Mouse (Mus musculus): Measurements from ENCODE around the gene Kifc5b. TPM values are rescaled to one million over a fixed set of nuclear protein-coding genes. Genes with fewer than 3 reads are reported as not detected.

Kifc5b gene
- total RNA-seq, 2 experiments from 2014 or later: 4.0 to 5.8 TPM

DNA sequence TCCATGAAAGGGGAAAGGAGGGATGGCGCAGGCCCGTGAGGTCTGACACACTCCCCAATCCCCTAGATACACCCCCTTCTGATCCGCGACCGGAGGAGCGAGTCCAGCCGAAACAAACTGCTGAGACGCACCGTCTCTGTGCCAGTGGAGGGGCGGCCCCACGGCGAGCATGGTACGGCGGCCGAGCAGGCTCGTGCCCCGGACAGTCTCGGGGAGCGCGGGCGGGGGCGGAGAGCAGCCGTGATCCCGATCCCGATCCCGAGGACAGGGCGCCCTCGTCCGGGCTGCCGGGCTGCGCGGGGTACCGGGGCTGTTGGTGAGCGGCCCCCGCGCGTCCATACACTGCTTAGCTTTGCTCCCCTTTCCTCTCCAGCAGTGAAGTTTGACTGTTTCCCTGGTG, 29.7 kb downstream of the Kifc5b start:
- peak; percentile 70 to 80 for DNase-seq (ENCODE audit: low spot score in 2 of 2)

DNA sequence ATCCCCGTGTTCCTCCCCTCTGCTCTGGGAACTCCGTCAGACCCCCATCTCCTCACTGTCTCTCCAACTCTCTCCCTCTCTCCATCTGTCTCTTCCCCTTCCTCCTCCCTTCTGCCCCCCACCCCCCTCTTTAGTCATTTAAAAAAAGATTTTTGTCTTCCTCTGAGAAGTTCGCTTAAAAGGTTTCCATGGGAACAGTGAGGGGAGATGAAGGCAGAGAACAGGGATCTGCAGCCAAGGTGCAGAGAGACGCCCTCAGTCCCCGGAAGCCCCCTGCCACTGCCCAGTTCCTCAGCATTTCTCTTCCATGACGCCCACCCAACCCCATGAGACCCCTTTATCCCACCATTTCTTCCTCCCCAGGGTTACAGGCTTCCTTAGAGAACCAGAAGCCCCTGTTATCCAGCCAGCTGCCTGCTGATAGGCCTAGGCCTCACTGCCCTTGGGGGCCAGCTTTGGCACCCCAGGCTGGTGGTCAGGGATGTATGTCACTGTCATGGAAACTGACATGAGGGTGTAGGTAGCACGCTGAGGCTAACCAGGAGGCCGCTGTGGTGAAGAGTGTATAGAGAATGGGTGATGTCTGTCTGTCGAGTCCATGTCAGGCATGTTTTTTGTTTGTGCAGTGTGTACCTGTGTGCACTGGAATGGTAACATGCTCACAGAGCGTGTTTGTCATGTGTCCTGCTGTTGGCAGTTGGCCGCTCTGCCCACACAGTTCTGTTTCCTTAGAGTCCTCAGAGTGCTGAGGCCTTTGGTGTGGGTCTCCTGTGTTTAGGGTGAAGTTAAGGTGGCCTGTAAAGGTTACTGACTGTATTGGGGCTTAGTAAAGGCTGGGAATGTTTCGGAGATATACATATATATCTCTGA, 30.6 kb downstream of the Kifc5b start:
- DNase-seq (ENCODE audit: low spot score in 2 of 2): peak in 1 of 2 experiments; percentile 48

DNA sequence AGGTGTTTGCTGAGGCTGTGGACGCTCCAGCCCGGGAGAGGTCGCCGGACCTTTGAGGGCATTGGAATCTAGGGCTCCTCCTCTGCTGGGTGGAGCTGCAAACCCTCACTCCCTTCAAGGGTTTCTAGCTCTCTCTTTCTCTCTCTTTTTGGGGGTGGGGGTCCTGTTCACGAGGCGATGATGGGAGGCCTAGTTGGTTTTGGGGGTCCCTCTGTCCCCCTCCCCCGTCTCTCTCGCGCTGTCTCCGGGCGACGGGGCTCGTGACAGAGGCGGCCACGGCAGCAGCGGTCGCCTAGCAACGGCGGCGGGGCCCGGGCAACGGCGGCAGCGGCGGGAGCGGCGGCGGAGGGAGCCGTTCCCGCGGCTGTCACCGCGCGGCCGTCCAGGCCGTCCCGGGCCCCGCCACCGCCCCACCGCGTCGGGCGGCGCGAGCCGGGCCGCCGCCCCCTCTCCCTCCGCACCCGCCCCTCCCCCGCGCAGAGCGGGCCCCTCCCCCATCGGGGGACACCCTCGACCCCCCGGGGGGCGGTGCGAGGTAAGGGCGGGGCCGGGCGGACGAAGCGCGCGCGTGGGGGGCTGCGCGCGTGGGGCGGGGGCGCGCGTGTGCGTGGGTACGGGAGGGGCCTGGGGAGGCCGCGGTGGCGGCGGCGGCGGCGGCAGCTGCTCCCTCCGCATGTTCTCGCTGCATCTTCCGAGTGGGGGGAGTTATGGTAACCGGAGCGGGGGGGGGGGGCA, 31.6 kb downstream of the Kifc5b start:
- peak; percentile 70 to 78 for DNase-seq (ENCODE audit: low spot score in 2 of 2)

DNA sequence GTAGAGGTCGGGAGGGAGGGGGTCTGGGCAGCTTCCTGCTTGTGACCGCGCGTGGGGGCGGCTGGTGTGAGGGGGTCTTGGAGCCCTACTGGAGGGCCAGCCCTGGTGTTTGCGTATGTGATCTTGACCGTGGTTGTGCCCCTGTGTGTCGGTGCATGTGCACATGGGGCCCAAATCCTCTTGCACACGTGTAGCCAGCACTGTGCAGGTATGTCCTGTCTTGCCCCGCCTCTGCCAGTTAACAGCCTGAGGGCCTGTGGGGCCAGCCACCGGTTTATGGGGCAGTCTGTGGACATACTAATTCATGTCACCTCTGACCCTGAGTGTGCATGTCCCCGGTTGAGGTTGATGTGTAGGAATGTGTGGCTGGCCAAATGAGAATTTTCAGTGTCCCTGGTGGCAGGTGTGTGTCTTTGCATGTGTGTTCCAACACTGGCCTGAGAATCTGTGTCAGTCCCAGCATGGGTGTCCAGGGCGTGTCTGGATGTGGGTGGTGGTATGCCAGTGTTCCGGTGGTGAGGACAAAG, 32.2 kb downstream of the Kifc5b start:
- DNase-seq (ENCODE audit: low spot score in 2 of 2): no peak

DNA sequence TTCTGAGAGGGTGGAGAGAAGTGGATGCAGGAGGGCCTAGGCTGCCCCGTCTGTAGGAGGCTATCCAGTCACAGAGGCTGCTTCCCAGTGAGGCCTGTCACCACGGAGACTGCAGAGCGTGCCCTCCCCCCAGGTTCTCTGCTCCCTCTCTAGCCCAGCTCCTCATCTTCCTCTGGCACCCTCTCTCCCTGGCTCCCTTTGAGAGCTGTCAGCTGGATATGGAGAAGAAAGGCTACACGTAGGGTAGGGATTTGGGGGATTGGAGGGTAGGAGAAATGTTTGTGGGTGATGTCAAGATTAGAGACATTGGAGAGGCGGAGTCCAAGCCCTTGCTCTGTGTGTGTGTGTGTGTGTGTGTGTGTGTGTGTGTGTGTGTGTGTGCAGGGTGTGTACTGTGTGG, 33.0 kb downstream of the Kifc5b start:
- DNase-seq (ENCODE audit: low spot score in 2 of 2): peak in 1 of 2 experiments; percentile 48

DNA sequence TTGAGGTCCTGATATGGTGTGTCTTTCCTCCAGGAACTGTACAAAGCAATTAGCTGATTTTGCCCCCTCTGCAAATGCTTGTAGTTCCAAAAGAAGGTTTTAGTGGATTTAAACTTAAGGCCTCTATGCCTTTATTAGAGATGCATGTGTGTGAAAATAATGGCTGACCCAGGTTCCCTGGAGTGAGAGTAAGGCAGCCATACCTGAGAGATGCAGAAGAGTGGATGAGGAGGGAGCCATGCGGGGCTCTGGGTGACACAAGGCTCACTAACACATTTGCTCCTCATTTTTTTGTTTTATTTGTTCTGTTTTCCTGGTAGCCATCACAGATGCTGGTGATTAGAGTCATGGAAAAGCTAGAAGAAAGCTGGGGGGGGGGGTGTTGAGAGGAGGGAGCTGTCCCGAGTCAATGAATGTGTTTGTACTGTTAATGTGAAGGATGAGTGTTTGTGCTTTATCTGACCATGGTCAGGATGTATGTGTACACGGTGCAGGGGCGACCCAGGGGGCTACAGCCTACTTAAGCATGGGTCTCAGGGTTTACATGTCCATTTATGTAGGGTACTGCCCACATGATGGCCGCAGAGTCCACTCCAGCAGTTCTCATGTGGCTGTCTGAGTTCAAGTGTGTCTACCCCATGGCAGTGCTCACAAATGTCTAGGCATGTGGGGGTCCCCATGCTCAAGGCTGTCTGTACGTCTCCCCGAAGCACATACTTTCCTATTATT, 33.8 kb downstream of the Kifc5b start:
- no peak for DNase-seq (ENCODE audit: low spot score in 2 of 2)

DNA sequence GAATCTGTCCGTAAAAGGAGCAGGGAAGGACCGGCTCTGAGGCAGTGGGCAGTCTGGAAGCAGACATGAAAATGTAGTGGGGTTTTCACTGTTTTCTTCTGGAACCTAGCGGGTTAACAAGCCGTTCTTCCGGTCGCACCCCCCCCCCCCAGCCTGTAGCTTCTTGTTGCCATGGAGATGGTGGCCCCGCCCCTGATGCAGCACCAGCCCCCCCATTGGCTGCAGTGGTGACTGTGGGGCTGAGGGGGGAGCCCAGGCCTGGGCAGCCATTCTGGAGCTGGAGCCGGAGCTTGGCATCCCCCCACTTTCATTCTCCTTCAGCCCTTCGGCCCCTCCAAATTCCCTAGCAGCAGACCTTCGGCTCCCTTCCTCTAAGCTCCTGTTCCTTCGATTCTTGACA, 34.5 kb downstream of the Kifc5b start:
- DNase-seq (ENCODE audit: low spot score in 2 of 2): peak; percentile 85 to 87

DNA sequence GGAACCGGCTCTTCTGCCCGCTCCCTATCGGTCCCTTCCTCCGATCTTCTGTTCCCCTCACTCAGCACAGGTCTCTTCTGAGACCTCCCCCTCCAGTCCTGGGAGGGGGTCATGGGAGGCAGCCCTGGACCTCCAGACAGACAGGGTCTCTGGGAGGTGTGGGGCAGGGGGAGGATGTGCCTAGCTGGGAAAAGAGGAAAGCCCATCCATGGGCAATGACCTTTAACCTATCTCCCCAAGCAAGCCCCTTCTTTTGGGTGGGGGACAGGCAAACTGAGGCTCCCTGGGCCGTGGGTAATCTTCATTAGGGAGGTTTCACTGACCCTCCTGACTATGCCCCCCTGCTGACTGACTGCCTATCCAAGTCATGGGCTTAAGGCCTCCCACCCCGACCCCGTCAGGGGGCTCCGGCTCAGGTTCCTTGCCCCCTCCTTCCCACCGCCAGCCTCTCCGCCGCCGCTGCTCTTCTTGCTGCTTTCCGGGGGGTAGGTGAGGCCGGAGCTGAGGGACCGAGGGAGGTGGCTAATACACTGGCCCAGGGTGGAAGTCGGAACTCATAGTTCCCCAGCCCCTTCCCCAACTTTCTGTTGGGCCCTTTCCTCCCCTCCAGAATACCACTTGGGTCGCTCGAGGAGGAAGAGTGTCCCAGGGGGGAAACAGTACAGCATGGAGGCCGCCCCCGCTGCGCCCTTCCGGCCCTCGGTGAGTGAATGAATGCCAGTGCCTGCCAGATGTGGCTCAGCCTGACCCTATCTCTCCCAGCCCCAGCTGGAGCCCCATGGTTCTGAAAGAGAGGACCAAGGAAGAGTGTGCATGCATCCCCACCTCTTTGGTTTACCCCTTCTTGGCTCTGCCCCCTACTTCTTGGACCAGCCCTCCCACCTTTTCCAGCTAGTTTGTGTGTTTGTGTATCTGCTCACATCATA, 35.3 kb downstream of the Kifc5b start:
- no peak for DNase-seq (ENCODE audit: low spot score in 2 of 2)

DNA sequence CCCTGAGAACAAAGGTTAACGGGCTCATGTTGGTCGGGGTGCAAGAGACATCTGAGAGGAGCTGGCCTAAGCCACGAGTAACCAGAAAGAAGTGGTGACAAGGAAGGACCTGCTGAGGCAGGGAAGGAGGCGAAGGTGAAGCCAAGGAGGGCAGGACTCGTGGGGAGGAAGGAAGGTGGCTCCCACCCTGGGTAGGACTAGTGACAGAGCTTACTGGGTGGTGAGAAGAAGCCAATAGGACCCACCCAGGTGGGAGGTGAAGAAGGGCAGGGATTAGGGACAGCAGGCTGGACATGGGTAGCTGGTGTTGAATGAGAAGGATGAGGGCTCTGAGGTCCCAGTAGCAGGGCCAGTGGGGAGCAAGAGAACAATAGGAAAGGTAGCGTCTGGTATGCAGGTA, 36.3 kb downstream of the Kifc5b start:
- DNase-seq (ENCODE audit: low spot score in 2 of 2): no peak

DNA sequence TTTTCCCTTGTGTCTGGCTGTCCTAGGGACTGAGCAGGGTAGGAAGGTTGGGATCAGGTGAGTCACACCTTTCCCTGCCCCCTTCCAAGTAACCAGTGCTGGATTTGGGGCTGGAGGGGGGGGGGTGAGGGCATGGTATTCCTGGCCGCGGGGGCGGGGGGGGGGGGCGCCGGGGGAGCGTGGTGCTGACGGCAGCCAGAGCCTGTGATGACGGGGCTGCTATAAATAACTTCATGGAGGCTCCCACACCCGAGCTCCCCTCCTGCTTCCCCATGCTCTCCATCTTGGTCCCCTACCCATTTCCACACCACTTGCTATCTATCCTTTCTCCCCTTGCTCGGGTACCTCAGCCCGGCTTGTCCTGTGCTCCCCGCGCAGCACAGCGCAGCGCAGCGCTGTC, 36.8 kb downstream of the Kifc5b start:
- no peak for DNase-seq (ENCODE audit: low spot score in 2 of 2)

DNA sequence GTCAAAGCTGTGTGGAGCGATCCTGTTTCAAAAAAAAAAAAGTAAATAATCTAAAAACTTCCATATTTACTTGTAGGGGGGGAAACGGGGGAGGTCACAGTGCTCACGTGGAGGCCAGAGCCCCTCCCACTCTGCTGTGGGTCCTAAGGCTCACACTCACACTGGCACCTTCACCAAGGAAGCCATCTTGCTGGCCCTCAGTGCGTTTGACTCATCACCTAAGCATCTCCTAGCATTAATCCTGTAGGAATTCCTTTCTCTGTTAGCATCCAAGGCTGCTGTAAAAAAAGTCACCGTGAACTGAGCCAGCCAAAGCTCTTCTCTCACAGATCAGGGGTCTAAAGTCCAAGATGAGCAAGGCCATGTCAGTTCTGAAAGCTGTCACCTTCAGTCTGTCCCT, 39.4 kb downstream of the Kifc5b start:
- no peak for DNase-seq (ENCODE audit: low spot score in 2 of 2)

DNA sequence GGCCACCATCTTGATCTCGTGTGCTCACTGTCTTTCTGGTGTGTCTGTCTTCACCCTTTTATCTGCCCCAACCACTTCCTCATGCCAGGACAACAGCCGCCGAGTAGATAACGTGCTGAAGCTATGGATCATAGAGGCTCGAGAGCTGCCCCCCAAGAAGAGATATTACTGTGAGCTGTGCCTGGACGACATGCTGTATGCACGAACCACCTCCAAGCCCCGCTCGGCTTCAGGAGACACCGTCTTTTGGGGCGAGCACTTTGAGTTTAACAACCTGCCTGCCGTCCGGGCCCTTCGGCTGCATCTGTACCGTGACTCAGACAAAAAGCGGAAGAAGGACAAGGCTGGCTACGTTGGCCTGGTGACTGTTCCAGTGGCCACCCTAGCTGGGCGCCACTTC, 40.0 kb downstream of the Kifc5b start:
- DNase-seq (ENCODE audit: low spot score in 2 of 2): no peak

DNA sequence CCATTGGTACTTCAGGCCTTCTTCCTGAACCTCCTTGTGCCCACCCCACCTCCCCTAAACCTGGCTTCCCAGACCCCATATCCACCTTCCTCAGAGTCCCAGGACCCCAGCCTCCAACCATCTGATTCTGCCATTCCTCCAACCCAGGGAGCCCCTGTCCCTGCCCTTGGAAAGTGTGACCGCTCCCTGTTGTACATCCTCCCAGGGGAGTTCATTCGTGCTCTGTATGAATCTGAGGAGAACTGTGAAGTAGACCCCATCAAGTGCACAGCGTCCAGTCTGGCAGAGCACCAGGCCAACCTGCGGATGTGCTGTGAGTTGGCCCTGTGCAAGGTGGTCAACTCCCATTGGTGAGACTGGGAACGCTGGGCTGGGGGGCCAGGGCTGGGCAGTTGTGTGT, 41.0 kb downstream of the Kifc5b start:
- no peak for DNase-seq (ENCODE audit: low spot score in 2 of 2)

DNA sequence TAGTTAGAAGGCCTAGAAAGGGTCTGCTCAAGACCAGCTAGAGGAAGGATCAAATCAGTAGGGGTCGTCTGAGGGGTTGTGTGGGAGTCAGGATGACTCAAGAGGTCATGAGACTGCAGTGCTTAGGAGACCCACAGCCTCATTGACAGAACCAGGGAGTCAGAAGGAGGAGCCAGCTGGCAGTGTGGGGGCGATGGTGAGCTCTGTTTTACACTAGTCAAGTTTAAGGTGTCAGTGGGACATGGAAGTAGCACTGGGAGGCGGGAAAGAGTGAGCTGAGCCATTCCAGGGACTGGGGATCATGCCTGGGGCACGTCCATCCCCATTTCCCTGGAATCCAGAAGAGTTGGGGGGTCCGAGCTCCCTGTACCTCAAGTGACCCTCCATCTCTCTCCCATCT, 42.0 kb downstream of the Kifc5b start:
- DNase-seq (ENCODE audit: low spot score in 2 of 2): no peak

DNA sequence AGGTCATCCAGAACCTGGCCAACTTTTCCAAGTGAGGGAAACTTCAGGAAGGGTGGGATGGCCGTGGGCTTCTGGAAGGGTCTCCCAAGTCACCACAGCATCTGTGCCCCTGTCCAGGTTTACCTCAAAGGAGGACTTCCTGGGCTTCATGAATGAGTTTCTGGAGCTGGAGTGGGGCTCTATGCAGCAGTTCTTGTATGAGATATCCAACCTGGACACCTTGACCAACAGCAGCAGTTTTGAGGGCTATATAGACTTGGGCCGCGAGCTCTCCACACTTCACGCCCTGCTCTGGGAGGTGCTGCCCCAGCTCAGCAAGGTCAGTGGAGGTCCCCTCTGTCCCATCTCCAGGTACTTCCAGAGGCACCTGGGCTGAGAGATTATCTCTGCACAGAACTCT, 42.9 kb downstream of the Kifc5b start:
- no peak for DNase-seq (ENCODE audit: low spot score in 2 of 2)

DNA sequence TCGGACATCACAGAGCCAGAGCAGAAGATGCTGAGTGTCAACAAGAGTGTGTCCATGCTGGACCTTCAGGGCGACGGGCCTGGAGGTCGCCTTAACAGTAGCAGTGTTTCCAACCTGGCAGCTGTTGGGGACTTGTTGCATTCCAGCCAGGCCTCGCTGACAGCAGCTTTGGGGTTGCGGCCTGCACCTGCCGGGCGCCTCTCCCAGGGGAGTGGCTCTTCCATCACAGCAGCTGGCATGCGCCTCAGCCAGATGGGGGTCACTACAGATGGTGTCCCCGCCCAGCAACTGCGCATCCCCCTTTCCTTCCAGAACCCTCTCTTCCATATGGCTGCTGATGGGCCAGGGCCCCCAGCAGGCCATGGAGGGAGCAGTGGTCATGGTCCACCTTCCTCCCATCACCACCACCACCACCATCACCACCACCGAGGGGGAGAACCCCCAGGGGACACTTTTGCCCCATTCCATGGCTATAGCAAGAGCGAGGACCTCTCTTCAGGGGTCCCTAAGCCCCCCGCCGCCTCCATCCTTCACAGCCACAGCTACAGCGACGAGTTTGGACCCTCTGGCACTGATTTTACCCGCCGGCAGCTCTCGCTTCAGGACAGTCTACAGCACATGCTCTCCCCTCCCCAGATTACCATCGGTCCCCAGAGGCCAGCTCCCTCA, 44.8 kb downstream of the Kifc5b start:
- DNase-seq (ENCODE audit: low spot score in 2 of 2): no peak

DNA sequence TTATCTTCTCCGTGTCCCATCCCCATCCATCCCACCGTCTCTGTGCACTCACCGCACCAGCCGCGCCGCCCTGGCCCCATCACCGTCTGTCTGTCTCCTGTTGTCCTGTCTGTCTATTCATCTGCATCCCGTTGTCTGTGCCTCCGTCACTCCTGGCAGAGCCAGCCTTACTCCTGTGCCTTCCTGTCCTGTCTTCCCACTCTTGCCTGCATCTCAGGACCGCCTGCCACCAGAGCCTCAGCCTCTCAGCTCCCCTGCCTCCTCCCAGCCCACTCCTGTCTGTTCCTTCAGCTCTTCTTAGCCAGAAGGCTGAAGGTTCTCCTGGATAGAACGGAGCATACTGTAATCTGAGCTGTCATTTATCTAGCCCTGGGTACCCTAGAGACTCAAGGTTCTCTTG, 50.1 kb downstream of the Kifc5b start:
- DNase-seq (ENCODE audit: low spot score in 2 of 2): peak in 1 of 2 experiments; percentile 14

DNA sequence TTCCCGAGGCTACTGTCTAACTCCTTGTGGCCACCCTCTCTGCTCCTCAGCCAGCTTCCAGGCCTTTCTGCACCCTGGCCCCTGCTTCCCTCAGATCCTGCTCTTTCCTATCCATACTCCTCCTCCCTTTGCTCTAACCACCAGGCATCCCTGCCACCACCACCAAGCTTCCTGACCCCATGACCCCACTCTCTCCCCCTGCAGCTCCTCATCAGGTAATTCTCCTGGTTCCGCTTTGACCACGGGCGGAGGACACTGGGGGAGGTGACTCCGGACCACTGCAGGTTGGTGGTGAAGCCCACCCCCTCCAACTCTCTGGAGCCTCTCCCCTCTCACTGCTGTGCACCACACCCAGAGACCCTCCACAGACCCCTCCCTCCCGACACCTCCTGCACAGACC, 50.6 kb downstream of the Kifc5b start:
- no peak for DNase-seq (ENCODE audit: low spot score in 2 of 2)

DNA sequence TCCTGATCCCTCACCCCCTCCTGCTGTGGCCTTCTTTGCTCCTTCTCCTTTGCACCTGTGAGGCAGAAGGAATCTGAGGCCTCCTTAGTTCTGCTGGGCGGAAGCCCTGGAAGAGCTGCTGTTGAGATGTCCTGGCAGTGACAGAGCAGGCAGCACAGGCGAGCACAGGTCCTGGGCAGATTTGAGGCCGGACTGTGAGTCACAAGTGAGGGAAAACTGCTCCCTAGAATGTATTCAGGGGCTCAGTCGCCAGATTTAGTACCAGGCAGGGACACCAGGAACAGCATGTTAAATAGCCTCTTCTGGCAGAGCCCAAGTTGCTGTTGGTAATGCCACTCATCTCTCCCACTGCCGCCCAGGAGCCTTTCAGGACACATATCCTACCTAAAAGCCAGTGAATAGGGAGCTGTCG, 51.3 kb downstream of the Kifc5b start:
- peak in 1 of 2 experiments; percentile 19 for DNase-seq (ENCODE audit: low spot score in 2 of 2)

DNA sequence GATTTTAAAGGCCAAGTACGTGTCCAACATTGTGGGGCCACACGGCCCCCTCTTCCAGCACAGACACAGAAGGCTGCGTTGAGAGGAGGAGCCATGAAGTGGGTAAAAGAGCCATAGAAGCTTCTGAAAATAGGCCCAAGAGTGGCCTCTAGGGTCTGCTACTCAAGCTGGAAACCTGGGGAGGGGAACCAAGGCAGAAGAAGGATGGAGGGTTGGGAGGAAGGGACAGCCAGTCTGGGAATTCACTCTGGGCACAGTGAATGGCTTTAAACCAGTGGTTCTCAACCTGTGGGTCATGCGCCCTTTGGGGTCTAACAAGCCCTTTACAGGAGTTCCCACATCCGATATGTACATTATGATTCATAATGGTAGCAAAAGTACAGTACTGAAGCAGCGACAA, 52.4 kb downstream of the Kifc5b start:
- no peak for DNase-seq (ENCODE audit: low spot score in 2 of 2)

Measured in layer of hippocampus, postnatal 10 days (tissue).